Mouse (Mus musculus): ENCODE measurements around the gene Shb. TPM values are rescaled to one million over a fixed set of nuclear protein-coding genes. Genes with fewer than 3 reads are reported as not detected.

Shb gene
- polyA plus RNA-seq, 2 experiments: 5.0 to 8.8 TPM

- H3K36me3 ChIP-seq (replicated peaks; ENCODE audit: control insufficient read depth, insufficient read depth, low read depth): peaks cover 6% of the 10 kb centered on the region; the same call in 1 of the 2 replicates
- WGBS (ENCODE audit: insufficient replicate concordance): 68% methylated on average over 7 of the region's 7 CpGs
- DNase-seq (ENCODE audit: low read depth in 3 of 3, low spot score in 3 of 3): no peak
Observed at GRCm38 (mm10) chr4:45443652-45444051, 88.6 kb downstream of the Shb start.

GRCm38 (mm10) chr4:45442237-45442636 lies 90.0 kb downstream of the Shb start:
- 71% methylated on average over 3 of the region's 3 CpGs for WGBS (ENCODE audit: insufficient replicate concordance)
- TF ChIP-seq CTCF (IDR thresholded peaks at IDR 0.05; ENCODE audit: low read depth) (peak; percentile 35), EP300 (IDR thresholded peaks at IDR 0.05; ENCODE audit: low read depth) (no peak)
- no peak for ATAC-seq (ENCODE audit: insufficient read depth)
- Histone ChIP-seq H3K27ac (no peak overlapping the region), H3K4me2 (ENCODE audit: low read depth) (no peak overlapping the region), H3K36me3 (replicated peaks; ENCODE audit: control insufficient read depth, insufficient read depth, low read depth) (peaks cover 6% of the 10 kb centered on the region; the same call in 1 of the 2 replicates), H3K9ac (replicated peaks) (no peak overlapping the region), H3K27me3 (ENCODE audit: control insufficient read depth, insufficient read depth, low read length) (no peaks in the 10 kb centered on the region), H3K4me3 (ENCODE audit: insufficient read depth in 1 of 2, low read depth in 2 of 2, low read length in 2 of 2) (no peak overlapping the region), H3K9me3 (ENCODE audit: control insufficient read depth, low read length) (no peaks in the 10 kb centered on the region), H3K4me1 (replicated peaks; ENCODE audit: control insufficient read depth in 2 of 2, insufficient read depth in 2 of 2, low read length in 1 of 2) (no peaks in the 10 kb centered on the region)
- DNase-seq (ENCODE audit: low read depth in 3 of 3, low spot score in 3 of 3): no peak

More at GRCm38 (mm10) chr4:45443652-45444051, 88.6 kb downstream of the Shb start:
- Histone ChIP-seq H3K4me2 (ENCODE audit: low read depth) (no peak overlapping the region), H3K27ac (no peak overlapping the region), H3K27me3 (ENCODE audit: control insufficient read depth, insufficient read depth, low read length) (no peaks in the 10 kb centered on the region), H3K4me1 (replicated peaks; ENCODE audit: control insufficient read depth in 2 of 2, insufficient read depth in 2 of 2, low read length in 1 of 2) (no peaks in the 10 kb centered on the region), H3K9me3 (ENCODE audit: control insufficient read depth, low read length) (no peaks in the 10 kb centered on the region), H3K9ac (replicated peaks) (no peak overlapping the region), H3K4me3 (ENCODE audit: insufficient read depth in 1 of 2, low read depth in 2 of 2, low read length in 2 of 2) (no peak overlapping the region)
- no peak for TF ChIP-seq CTCF (IDR thresholded peaks at IDR 0.05; ENCODE audit: low read depth)
- TF ChIP-seq EP300 (IDR thresholded peaks at IDR 0.05; ENCODE audit: low read depth): no peak
- no peak for ATAC-seq (ENCODE audit: insufficient read depth)

GRCm38 (mm10) chr4:45441778-45442177 lies 90.5 kb downstream of the Shb start:
- 57% methylated on average over 1 of the region's 1 CpGs for WGBS (ENCODE audit: insufficient replicate concordance)

GRCm38 (mm10) chr4:45439281-45439680 lies 93.0 kb downstream of the Shb start:
- no peak for ATAC-seq (ENCODE audit: insufficient read depth)
- H3K4me1 ChIP-seq (replicated peaks; ENCODE audit: control insufficient read depth in 2 of 2, insufficient read depth in 2 of 2, low read length in 1 of 2): no peaks in the 10 kb centered on the region
- no peak overlapping the region for H3K4me2 ChIP-seq (ENCODE audit: low read depth)
- TF ChIP-seq CTCF (IDR thresholded peaks at IDR 0.05; ENCODE audit: low read depth): no peak
- TF ChIP-seq EP300 (IDR thresholded peaks at IDR 0.05; ENCODE audit: low read depth): no peak
- WGBS (ENCODE audit: insufficient replicate concordance): 71% methylated on average over 5 of the region's 5 CpGs
- H3K9ac ChIP-seq (replicated peaks): no peak overlapping the region
- DNase-seq (ENCODE audit: low read depth in 3 of 3, low spot score in 3 of 3): no peak
- H3K27ac ChIP-seq: no peak overlapping the region
- H3K9me3 ChIP-seq (ENCODE audit: control insufficient read depth, low read length): no peaks in the 10 kb centered on the region
- no peak overlapping the region for H3K4me3 ChIP-seq (ENCODE audit: insufficient read depth in 1 of 2, low read depth in 2 of 2, low read length in 2 of 2)
- H3K36me3 ChIP-seq (replicated peaks; ENCODE audit: control insufficient read depth, insufficient read depth, low read depth): peaks cover 4% of the 10 kb centered on the region; the same call in 1 of the 2 replicates
- no peaks in the 10 kb centered on the region for H3K27me3 ChIP-seq (ENCODE audit: control insufficient read depth, insufficient read depth, low read length)

More at GRCm38 (mm10) chr4:45441778-45442177, 90.5 kb downstream of the Shb start:
- Histone ChIP-seq H3K4me3 (ENCODE audit: insufficient read depth in 1 of 2, low read depth in 2 of 2, low read length in 2 of 2) (no peak overlapping the region), H3K36me3 (replicated peaks; ENCODE audit: control insufficient read depth, insufficient read depth, low read depth) (peaks cover 4% of the 10 kb centered on the region; the same call in 1 of the 2 replicates), H3K9me3 (ENCODE audit: control insufficient read depth, low read length) (no peaks in the 10 kb centered on the region), H3K27me3 (ENCODE audit: control insufficient read depth, insufficient read depth, low read length) (no peaks in the 10 kb centered on the region), H3K4me2 (ENCODE audit: low read depth) (no peak overlapping the region), H3K27ac (no peak overlapping the region), H3K9ac (replicated peaks) (no peak overlapping the region), H3K4me1 (replicated peaks; ENCODE audit: control insufficient read depth in 2 of 2, insufficient read depth in 2 of 2, low read length in 1 of 2) (no peaks in the 10 kb centered on the region)
- ATAC-seq (ENCODE audit: insufficient read depth): no peak
- no peak for TF ChIP-seq CTCF (IDR thresholded peaks at IDR 0.05; ENCODE audit: low read depth)
- TF ChIP-seq EP300 (IDR thresholded peaks at IDR 0.05; ENCODE audit: low read depth): no peak
- DNase-seq (ENCODE audit: low read depth in 3 of 3, low spot score in 3 of 3): no peak

GRCm38 (mm10) chr4:45437010-45437409 lies 95.3 kb downstream of the Shb start:
- no peak for ATAC-seq (ENCODE audit: insufficient read depth)
- no peak overlapping the region for H3K9ac ChIP-seq (replicated peaks)

More at GRCm38 (mm10) chr4:45437010-45437409, 95.3 kb downstream of the Shb start:
- H3K4me3 ChIP-seq (ENCODE audit: insufficient read depth in 1 of 2, low read depth in 2 of 2, low read length in 2 of 2): no peak overlapping the region
- H3K4me2 ChIP-seq (ENCODE audit: low read depth): no peak overlapping the region
- no peaks in the 10 kb centered on the region for H3K36me3 ChIP-seq (replicated peaks; ENCODE audit: control insufficient read depth, insufficient read depth, low read depth)
- H3K27me3 ChIP-seq (ENCODE audit: control insufficient read depth, insufficient read depth, low read length): no peaks in the 10 kb centered on the region
- H3K4me1 ChIP-seq (replicated peaks; ENCODE audit: control insufficient read depth in 2 of 2, insufficient read depth in 2 of 2, low read length in 1 of 2): no peaks in the 10 kb centered on the region
- no peak for DNase-seq (ENCODE audit: low read depth in 3 of 3, low spot score in 3 of 3)
- 61% methylated on average over 3 of the region's 3 CpGs for WGBS (ENCODE audit: insufficient replicate concordance)
- TF ChIP-seq EP300 (IDR thresholded peaks at IDR 0.05; ENCODE audit: low read depth) (no peak), CTCF (IDR thresholded peaks at IDR 0.05; ENCODE audit: low read depth) (no peak)
- no peak overlapping the region for H3K27ac ChIP-seq
- H3K9me3 ChIP-seq (ENCODE audit: control insufficient read depth, low read length): no peaks in the 10 kb centered on the region
